Mouse (Mus musculus) MEL (cell line): ENCODE measurements at regions not wholly inside any gene's neighbourhood (a gene's known extent, or its start where the extent isn't known, plus 50 kb on each side); places are given as distances from the start of the nearest gene placed in this dataset.

Experiments
- CHD1 ChIP-seq: IDR thresholded peaks from 2 replicates; pipeline ENCODE4 v1.6.1; 2012; ENCODE audit warnings: low read depth, mild to moderate bottlenecking, inconsistent platforms, low read length, improper control_type of control experiment
- CTCF ChIP-seq, 3 experiments: IDR thresholded peaks in 2 of 3; conservative IDR thresholded peaks in 1 of 3; 2 replicates each; pipeline ENCODE4 v1.5.1; 2011 to 2012; ENCODE audit warnings: low read length in 3 of 3, low read depth in 2 of 3, mild to moderate bottlenecking in 2 of 3, improper control_type of control experiment in 1 of 3, inconsistent platforms in 1 of 3, mixed read lengths in 1 of 3, moderate library complexity in 1 of 3; ENCODE audit not compliant: control insufficient read depth in 1 of 3, insufficient read depth in 1 of 3, poor library complexity in 1 of 3, severe bottlenecking in 1 of 3
- E2F4 ChIP-seq: IDR thresholded peaks from 2 replicates; pipeline ENCODE4 v1.6.1; 2011; ENCODE audit warnings: low read depth, low read length, improper control_type of control experiment, borderline replicate concordance
- EP300 ChIP-seq, 2 experiments: IDR thresholded peaks; 2 replicates each; pipeline ENCODE4 v1.6.1; 2011; ENCODE audit warnings: improper control_type of control experiment in 2 of 2, low read length in 2 of 2, low read depth in 1 of 2, mild to moderate bottlenecking in 1 of 2
- GABPA ChIP-seq: IDR thresholded peaks from 2 replicates; pipeline ENCODE4 v1.6.1; 2012; ENCODE audit warnings: low read depth, mild to moderate bottlenecking, inconsistent platforms, low read length, improper control_type of control experiment, moderate library complexity
- GATA1 ChIP-seq: IDR thresholded peaks from 2 replicates; pipeline ENCODE4 v1.6.1; 2011; ENCODE audit warnings: low read depth, low read length, improper control_type of control experiment
- HCFC1 ChIP-seq: IDR thresholded peaks from 2 replicates; pipeline ENCODE4 v1.6.1; 2012; ENCODE audit warnings: low read depth, mild to moderate bottlenecking, inconsistent platforms, low read length, improper control_type of control experiment, moderate library complexity
- MYB ChIP-seq: IDR thresholded peaks from 2 replicates; pipeline ENCODE4 v1.6.1; 2011; ENCODE audit warnings: mild to moderate bottlenecking, low read depth, low read length, improper control_type of control experiment
- NELFE ChIP-seq: IDR thresholded peaks from 2 replicates; pipeline ENCODE4 v1.6.1; 2011; ENCODE audit warnings: low read depth, low read length, improper control_type of control experiment
- POLR2A ChIP-seq, 2 experiments: IDR thresholded peaks; 2 replicates each; pipeline ENCODE4 v1.6.1; 2011 to 2012; ENCODE audit warnings: low read length in 2 of 2, mild to moderate bottlenecking in 2 of 2, control low read depth in 1 of 2, improper control_type of control experiment in 1 of 2, low read depth in 1 of 2, moderate library complexity in 1 of 2; ENCODE audit not compliant: control insufficient read depth in 1 of 2, insufficient read depth in 1 of 2, poor library complexity in 1 of 2
- POLR2AphosphoS2 ChIP-seq: IDR thresholded peaks from 2 replicates; pipeline ENCODE4 v1.6.1; 2011; ENCODE audit warnings: low read length, improper control_type of control experiment
- SIN3A ChIP-seq: IDR thresholded peaks from 2 replicates; pipeline ENCODE4 v1.6.1; 2012; ENCODE audit warnings: low read length, improper control_type of control experiment, inconsistent platforms
- USF1 ChIP-seq: IDR thresholded peaks from 2 replicates; pipeline ENCODE4 v1.6.1; 2014; ENCODE audit warnings: low read depth, mild to moderate bottlenecking, inconsistent platforms, low read length, improper control_type of control experiment, moderate library complexity

DNA sequence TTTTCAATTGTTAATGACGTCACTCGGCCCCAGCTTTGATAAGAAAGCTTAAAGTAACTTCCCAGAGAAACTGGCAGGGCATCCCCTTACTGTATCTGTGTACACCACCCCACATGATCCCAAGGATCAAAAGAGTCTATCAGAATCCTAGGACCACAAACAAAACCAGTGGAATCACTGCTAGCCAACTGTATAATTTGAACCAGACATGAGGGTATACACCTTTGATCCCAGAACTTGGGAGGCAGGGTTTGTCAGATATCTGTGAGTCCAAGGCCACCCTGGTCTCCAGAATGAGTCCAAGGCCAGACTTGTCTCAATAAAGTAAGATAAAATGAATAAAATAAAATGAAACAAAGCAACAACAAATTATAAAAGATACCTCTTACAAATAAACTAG is 309.2 kb downstream of the Adgrl2 start:
- no peak for TF ChIP-seq HCFC1
- no peak for TF ChIP-seq GATA1
- no peak for TF ChIP-seq EP300 (IDR thresholded peaks at IDR 0.05; ENCODE audit: low read depth in 1 of 2, low read length in 2 of 2)
- TF ChIP-seq E2F4: no peak
- no peak for TF ChIP-seq SIN3A
- TF ChIP-seq GABPA: no peak
- TF ChIP-seq POLR2AphosphoS2: no peak
- no peak for TF ChIP-seq CTCF (IDR thresholded peaks at IDR 0.05 in 2 of 3, conservative IDR thresholded peaks at IDR 0.05 in 1 of 3; ENCODE audit: control insufficient read depth in 1 of 3, insufficient read depth in 1 of 3, low read depth in 2 of 3, low read length in 3 of 3, poor library complexity in 1 of 3, severe bottlenecking in 1 of 3)
- TF ChIP-seq CHD1: no peak
- no peak for TF ChIP-seq POLR2A (IDR thresholded peaks at IDR 0.05; ENCODE audit: control insufficient read depth in 1 of 2, insufficient read depth in 1 of 2, low read depth in 1 of 2, low read length in 2 of 2, poor library complexity in 1 of 2)
- TF ChIP-seq NELFE: no peak
- no peak for TF ChIP-seq MYB
- no peak for TF ChIP-seq USF1
